Mouse (Mus musculus) adrenal gland, adult 2 months (tissue): ENCODE measurements around the gene Hs3st6. TPM values are rescaled to one million over a fixed set of nuclear protein-coding genes. Genes with fewer than 3 reads are reported as not detected.
A peak's percentile ranks its signal among the peaks of the same experiment; 100 is the strongest.
"Not testable (repeated sequence)": the region's sequence is repeated elsewhere in the genome, so short reads cannot be mapped to it uniquely, and the experiment has no call there.

Source experiments
- DNase-seq: peaks from one replicate; pipeline ENCODE4 v3.0.0; 2021
- long read RNA-seq: library from polyadenylated mRNA; stranded (forward); transcript quantifications from one replicate; pipeline ENCODE4 v2.0.0, GENCODE M21; 2021
- polyA plus RNA-seq: library from polyadenylated mRNA; depleted of rRNA; stranded (reverse); fragments of >200 nt; gene quantifications from 2 replicates; pipeline ENCODE4 v1.2.3, GENCODE M21; 2012; rRNA removed
- total RNA-seq, 2 experiments: library from RNA; stranded (reverse); gene quantifications; 2 replicates each; pipeline ENCODE4 v1.2.3; 2021

The Hs3st6 gene
- total RNA-seq (1 to 10 TPM; 1.8 to 1.9 TPM), polyA plus RNA-seq (7.5 TPM in 2 replicates)
- long read RNA-seq, partial matches to known transcripts, result 0 of 4 reads
- long read RNA-seq, other reads (novel, unspliced or antisense), result 0 of 4 reads

GRCm38 (mm10) chr17:24752415-24753394, at the start of gene Hs3st6:
Gene Hs3st6, plus strand, starts transcription at chr17:24752988.
- peak; percentile 66 for DNase-seq

GRCm38 (mm10) chr17:24705821-24706220, 47.0 kb upstream of the Hs3st6 start:
- no peak for DNase-seq

- DNase-seq, result peak; percentile 95
These were observed 45.6 kb upstream of the Hs3st6 start, which contains the start of gene Tbl3 for GRCm38 (mm10) chr17:24706982-24707800. Gene Tbl3, minus strand, starts transcription at chr17:24707660.

GRCm38 (mm10) chr17:24707801-24708425, 44.9 kb upstream of the Hs3st6 start:
- DNase-seq, result no peak

- DNase-seq, result no peak
These were observed 44.1 kb upstream of the Hs3st6 start for GRCm38 (mm10) chr17:24708646-24709045.

- no peak for DNase-seq
These were observed 37.2 kb upstream of the Hs3st6 start for GRCm38 (mm10) chr17:24715556-24715955.

GRCm38 (mm10) chr17:24716166-24716682, 36.6 kb upstream of the Hs3st6 start:
- no peak for DNase-seq

- no peak for DNase-seq
These were observed 34.8 kb upstream of the Hs3st6 start, which contains the start of the genes Rnf151 and Rps2 for GRCm38 (mm10) chr17:24717943-24718342. Gene Rnf151, minus strand, starts transcription at chr17:24718063. Gene Rps2, plus strand, starts transcription at chr17:24718116.

- DNase-seq, result not testable (repeated sequence)
These were observed 33.9 kb upstream of the Hs3st6 start for GRCm38 (mm10) chr17:24718938-24719337.

- DNase-seq, result peak; percentile 98
These were observed 33.1 kb upstream of the Hs3st6 start for GRCm38 (mm10) chr17:24719494-24720222.

- DNase-seq, result not testable (repeated sequence)
These were observed 32.2 kb upstream of the Hs3st6 start for GRCm38 (mm10) chr17:24720616-24721015.

GRCm38 (mm10) chr17:24721383-24721955, 31.3 kb upstream of the Hs3st6 start:
- DNase-seq, result not testable (repeated sequence)

GRCm38 (mm10) chr17:24722220-24722924, 30.4 kb upstream of the Hs3st6 start:
- no peak for DNase-seq

GRCm38 (mm10) chr17:24723122-24723880, 29.5 kb upstream of the Hs3st6 start:
- no peak for DNase-seq

GRCm38 (mm10) chr17:24723881-24724180, 29.0 kb upstream of the Hs3st6 start:
- DNase-seq, result no peak

GRCm38 (mm10) chr17:24724184-24724583, 28.6 kb upstream of the Hs3st6 start, which contains the start of gene Ndufb10:
Gene Ndufb10, minus strand, starts transcription at chr17:24724478.
- peak; percentile 95 for DNase-seq

- DNase-seq, result no peak
These were observed 27.0 kb upstream of the Hs3st6 start for GRCm38 (mm10) chr17:24725637-24726390.

GRCm38 (mm10) chr17:24727618-24728017, 25.2 kb upstream of the Hs3st6 start, which contains the start of gene Rpl3l:
Gene Rpl3l, plus strand, starts transcription at chr17:24727820.
- DNase-seq, result no peak
